Mouse (Mus musculus): Measurements from ENCODE around the gene Klc2.

DNA sequence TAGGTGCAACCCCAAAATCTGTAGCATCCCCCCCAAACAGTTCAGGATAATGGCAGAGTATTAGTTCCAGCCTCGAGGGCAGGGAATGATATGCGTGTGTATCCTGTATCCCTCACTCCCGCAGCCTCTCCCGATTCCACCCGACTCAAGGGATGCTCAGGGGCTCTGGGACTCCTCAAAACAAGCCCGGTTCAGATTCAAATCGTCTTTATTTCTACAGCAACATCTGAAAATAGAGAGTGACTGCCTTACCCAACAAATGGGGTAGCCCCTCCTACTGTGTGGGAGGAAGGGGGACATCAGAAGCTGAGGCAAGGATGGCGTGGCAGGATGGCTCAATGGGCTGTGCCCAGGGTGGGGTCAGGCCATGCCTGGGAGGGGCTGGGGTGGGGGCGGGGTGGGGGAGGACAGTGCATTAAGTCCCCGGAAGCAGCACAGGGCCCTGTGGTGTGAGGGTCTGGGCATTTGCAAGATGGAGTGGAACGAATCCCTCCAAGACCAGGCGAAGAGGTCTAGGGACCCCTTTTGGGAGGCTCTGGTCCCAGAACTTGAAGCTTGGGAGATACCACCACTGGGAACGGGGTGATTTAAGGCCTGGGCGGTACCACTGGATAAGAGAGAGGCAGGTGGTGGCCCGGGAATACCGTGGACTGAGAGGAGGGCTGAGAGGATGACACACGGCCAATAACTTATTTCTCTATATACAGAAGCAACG lies 10.6 kb downstream of the Klc2 start:
- TF ChIP-seq GATA1 (IDR thresholded peaks at IDR 0.05; ENCODE audit: borderline replicate concordance, low read length): no peak
- TF ChIP-seq FLI1 (IDR thresholded peaks at IDR 0.05; ENCODE audit: low read length): no peak

All from megakaryocyte, embryonic 14.5 days (primary cell).